Mouse (Mus musculus) lung, postnatal 0 days (tissue): ENCODE measurements around the gene Ly9. TPM values are rescaled to one million over a fixed set of nuclear protein-coding genes. Genes with fewer than 3 reads are reported as not detected.
A peak's percentile ranks its signal among the peaks of the same experiment; 100 is the strongest.

Experiments used
- ATAC-seq: fragments of 200-750 bp; cut with Nextera tagmentation; 2 replicates; pipeline ENCODE4 v1.8.0; 2017; ENCODE audit warnings: moderate library complexity
- DNase-seq: peaks from one replicate; pipeline ENCODE4 v3.0.0-alpha.2; 2016; ENCODE audit warnings: low spot score
- H3K27ac ChIP-seq: fragments of 300-500 bp; sonication (generic); 2 replicates; pipeline ENCODE4 v1.5.1; 2014; ENCODE audit warnings: antibody characterized with exemption, mild to moderate bottlenecking, low read length, mixed read lengths
- H3K27me3 ChIP-seq: fragments of 300-500 bp; sonication (generic); replicated peaks from 2 replicates; pipeline ENCODE4 v1.6.1; 2014; ENCODE audit warnings: low read length, mixed read lengths; ENCODE audit not compliant: insufficient read depth
- H3K36me3 ChIP-seq: fragments of 300-500 bp; sonication (generic); 2 replicates; pipeline ENCODE4 v1.6.1; 2014; ENCODE audit warnings: low read length, mixed read lengths; ENCODE audit not compliant: insufficient read depth
- H3K4me1 ChIP-seq: fragments of 300-500 bp; sonication (generic); 2 replicates; pipeline ENCODE4 v1.6.1; 2014; ENCODE audit warnings: antibody characterized with exemption, low read depth, low read length, mixed read lengths; ENCODE audit not compliant: insufficient read depth
- H3K4me2 ChIP-seq: fragments of 300-500 bp; sonication (generic); replicated peaks from 2 replicates; pipeline ENCODE4 v1.6.1; 2014; ENCODE audit warnings: low read depth, mild to moderate bottlenecking, low read length, moderate library complexity, mixed read lengths
- H3K4me3 ChIP-seq: fragments of 300-500 bp; sonication (generic); 2 replicates; pipeline ENCODE4 v1.5.1; 2014; ENCODE audit warnings: low read depth, low read length
- H3K9ac ChIP-seq: fragments of 300-500 bp; sonication (generic); replicated peaks from 2 replicates; pipeline ENCODE4 v1.6.1; 2014; ENCODE audit warnings: low read depth, mild to moderate bottlenecking
- H3K9me3 ChIP-seq: fragments of 300-500 bp; sonication (generic); 2 replicates; pipeline ENCODE4 v1.6.1; 2016; ENCODE audit warnings: low read length, mixed read lengths
- CTCF ChIP-seq: IDR thresholded peaks from 2 replicates; pipeline ENCODE4 v1.5.1; 2016; ENCODE audit warnings: antibody characterized with exemption, mild to moderate bottlenecking
- EP300 ChIP-seq: IDR thresholded peaks from 2 replicates; pipeline ENCODE4 v1.6.1; 2016; ENCODE audit warnings: antibody characterized with exemption, mild to moderate bottlenecking, control low read depth
- WGBS: fragments of 180-500 bp; shearing (Covaris S2); extraction: QIAGEN DNeasy Blood & Tissue Kit; methylation state at CpG from one replicate; pipeline ENCODE4 v1.1.7; 2014; 5-methylcytosine and 5-hydroxymethylcytosine counted together
- polyA plus RNA-seq: library from polyadenylated mRNA; unstranded; fragments of >200 nt; fragmentation: Nextera tagmentation; extraction: Ambion mirVana; gene quantifications from 2 replicates; pipeline ENCODE4 v1.2.1, GENCODE M21; 2015

The Ly9 gene
- polyA plus RNA-seq, 1 experiment from 2014 or later: 0.55 TPM

GRCm38 (mm10) chr1:171627801-171628200 lies 20.6 kb upstream of the Ly9 start:
- H3K9me3 ChIP-seq: no peaks in the 10 kb centered on the region
- H3K9ac ChIP-seq: no peak overlapping the region
- 76% methylated on average over 3 of the region's 3 CpGs for WGBS
- ATAC-seq (no peak), DNase-seq (no peak)
- no peaks in the 10 kb centered on the region for H3K36me3 ChIP-seq
- no peaks in the 10 kb centered on the region for H3K4me1 ChIP-seq
- TF ChIP-seq CTCF (no peak), EP300 (no peak)
- no peak overlapping the region for H3K4me2 ChIP-seq
- H3K27me3 ChIP-seq: no peaks in the 10 kb centered on the region
- no peak overlapping the region for H3K27ac ChIP-seq
- no peak overlapping the region for H3K4me3 ChIP-seq

- H3K4me2 ChIP-seq: no peak overlapping the region
- no peaks in the 10 kb centered on the region for H3K9me3 ChIP-seq
- 85% methylated on average over 6 of the region's 6 CpGs for WGBS
- no peak for DNase-seq
- no peak overlapping the region for H3K27ac ChIP-seq
- H3K4me3 ChIP-seq: no peak overlapping the region
- no peak overlapping the region for H3K9ac ChIP-seq
- H3K4me1 ChIP-seq: no peaks in the 10 kb centered on the region
- no peaks in the 10 kb centered on the region for H3K27me3 ChIP-seq
- H3K36me3 ChIP-seq: no peaks in the 10 kb centered on the region
- ATAC-seq: no peak
- TF ChIP-seq EP300 (no peak), CTCF (no peak)
Observed at GRCm38 (mm10) chr1:171620091-171620490, 12.9 kb upstream of the Ly9 start.

- H3K4me1 ChIP-seq: no peaks in the 10 kb centered on the region
- DNase-seq (no peak), ATAC-seq (no peak)
- no peaks in the 10 kb centered on the region for H3K36me3 ChIP-seq
- H3K9ac ChIP-seq: no peak overlapping the region
- WGBS: 66% methylated on average over 3 of the region's 3 CpGs
- no peak overlapping the region for H3K27ac ChIP-seq
- H3K4me2 ChIP-seq: no peak overlapping the region
- no peaks in the 10 kb centered on the region for H3K27me3 ChIP-seq
- TF ChIP-seq EP300 (no peak), CTCF (no peak)
- no peaks in the 10 kb centered on the region for H3K9me3 ChIP-seq
- no peak overlapping the region for H3K4me3 ChIP-seq
Observed at GRCm38 (mm10) chr1:171619645-171620044, 12.4 kb upstream of the Ly9 start.

- no peak for TF ChIP-seq EP300
- no peak for TF ChIP-seq CTCF
- no peak overlapping the region for H3K4me2 ChIP-seq
- ATAC-seq: peak; percentile 25; the same call in 1 of the 2 replicates
- H3K4me1 ChIP-seq: no peaks in the 10 kb centered on the region
- no peak overlapping the region for H3K4me3 ChIP-seq
- no peak overlapping the region for H3K27ac ChIP-seq
- no peaks in the 10 kb centered on the region for H3K27me3 ChIP-seq
- no peaks in the 10 kb centered on the region for H3K36me3 ChIP-seq
- no peaks in the 10 kb centered on the region for H3K9me3 ChIP-seq
- DNase-seq: peak; percentile 41
- 69% methylated on average over 8 of the region's 8 CpGs for WGBS
- no peak overlapping the region for H3K9ac ChIP-seq
Observed at GRCm38 (mm10) chr1:171619001-171619400, 11.8 kb upstream of the Ly9 start.

GRCm38 (mm10) chr1:171616881-171617515 lies 9.8 kb upstream of the Ly9 start:
- H3K9me3 ChIP-seq: no peaks in the 10 kb centered on the region
- H3K9ac ChIP-seq: no peak overlapping the region
- no peak overlapping the region for H3K4me2 ChIP-seq
- H3K4me3 ChIP-seq: no peak overlapping the region
- no peaks in the 10 kb centered on the region for H3K36me3 ChIP-seq
- no peaks in the 10 kb centered on the region for H3K27me3 ChIP-seq
- no peak overlapping the region for H3K27ac ChIP-seq
- no peak for ATAC-seq
- TF ChIP-seq EP300 (no peak), CTCF (no peak)
- H3K4me1 ChIP-seq: no peaks in the 10 kb centered on the region
- WGBS: 68% methylated on average over 11 of the region's 11 CpGs
- peak; percentile 8 for DNase-seq

GRCm38 (mm10) chr1:171613962-171614361 lies 6.8 kb upstream of the Ly9 start:
- Histone ChIP-seq H3K4me2 (no peak overlapping the region), H3K9ac (no peak overlapping the region), H3K4me3 (no peak overlapping the region), H3K36me3 (no peaks in the 10 kb centered on the region), H3K27me3 (no peaks in the 10 kb centered on the region), H3K9me3 (no peaks in the 10 kb centered on the region), H3K4me1 (no peaks in the 10 kb centered on the region), H3K27ac (no peak overlapping the region)
- ATAC-seq: no peak
- TF ChIP-seq EP300 (no peak), CTCF (peak; percentile 57)
- DNase-seq: peak; percentile 33
- 26% methylated on average over 2 of the region's 2 CpGs for WGBS

DNA sequence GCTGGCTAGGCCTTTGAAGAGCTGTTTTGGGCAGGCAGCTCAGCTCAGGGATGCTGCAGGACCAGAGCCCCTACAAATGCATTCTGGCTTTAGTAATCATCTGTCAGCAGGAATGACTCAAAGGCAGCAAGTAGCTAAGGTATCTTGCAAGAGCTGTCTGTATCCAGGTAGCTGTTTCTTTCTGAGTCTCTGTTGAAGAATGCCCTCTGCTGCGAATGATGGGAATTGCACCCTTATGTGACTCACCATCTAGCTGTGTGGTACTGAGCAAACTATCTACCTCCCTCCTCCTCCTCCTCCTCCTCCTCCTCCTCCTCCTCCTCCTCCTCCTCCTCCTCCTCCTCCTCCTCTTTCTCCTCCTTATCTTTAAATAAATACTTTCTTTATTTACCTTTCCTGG lies 3.6 kb upstream of the Ly9 start:
- no peak overlapping the region for H3K27ac ChIP-seq
- H3K4me2 ChIP-seq: no peak overlapping the region
- no peaks in the 10 kb centered on the region for H3K9me3 ChIP-seq
- no peaks in the 10 kb centered on the region for H3K27me3 ChIP-seq
- no peaks in the 10 kb centered on the region for H3K4me1 ChIP-seq
- TF ChIP-seq EP300: no peak
- peak; percentile 50 for TF ChIP-seq CTCF
- ATAC-seq: no peak
- no peaks in the 10 kb centered on the region for H3K36me3 ChIP-seq
- H3K4me3 ChIP-seq: no peak overlapping the region
- no peak overlapping the region for H3K9ac ChIP-seq
- DNase-seq: peak; percentile 7
- 24% methylated on average over 1 of the region's 1 CpGs for WGBS
